Mouse (Mus musculus) erythroid progenitor cell, adult 5-6 weeks (primary cell): ENCODE results near the gene Olfr1450. TPM values are rescaled to one million over a fixed set of nuclear protein-coding genes. Genes with fewer than 3 reads are reported as not detected.
"Not testable (repeated sequence)": the region's sequence is repeated elsewhere in the genome, so short reads cannot be mapped to it uniquely, and the experiment has no call there.

ENCODE experiments used
- ATAC-seq: replicated peaks from 2 replicates; pipeline ENCODE4 v1.8.0; 2016; ENCODE audit warnings: moderate number of reproducible peaks, mild to moderate bottlenecking, moderate TSS enrichment, inconsistent platforms; ENCODE audit not compliant: poor library complexity, low FRiP score, severe bottlenecking
- total RNA-seq, 2 experiments: library from RNA; stranded (forward) in 1 of 2; stranded (reverse) in 1 of 2; fragments of 150-400 nt in 1 of 2; fragments of 186-747, 209-891 nt in 1 of 2; gene quantifications; 2 replicates each; pipeline versions ENCODE4 v1.2.3 to v1.2.4; 2015 to 2017; ENCODE audit warnings: low replicate concordance in 2 of 2

Gene Olfr1450
- total RNA-seq (2015; ENCODE audit: low replicate concordance) (not detected in 2 replicates), total RNA-seq (2017; ENCODE audit: low replicate concordance) (not detected in 2 replicates)

GRCm38 (mm10) chr19:12949958-12950357 is at the start of gene Olfr1450:
Gene Olfr1450, plus strand, starts transcription at chr19:12950258.
- no peak for ATAC-seq

GRCm38 (mm10) chr19:12903643-12904042 is 46.4 kb upstream of the Olfr1450 start, which contains the start of gene Olfr1447:
Gene Olfr1447, minus strand, starts transcription at chr19:12903743.
- no peak for ATAC-seq

DNA sequence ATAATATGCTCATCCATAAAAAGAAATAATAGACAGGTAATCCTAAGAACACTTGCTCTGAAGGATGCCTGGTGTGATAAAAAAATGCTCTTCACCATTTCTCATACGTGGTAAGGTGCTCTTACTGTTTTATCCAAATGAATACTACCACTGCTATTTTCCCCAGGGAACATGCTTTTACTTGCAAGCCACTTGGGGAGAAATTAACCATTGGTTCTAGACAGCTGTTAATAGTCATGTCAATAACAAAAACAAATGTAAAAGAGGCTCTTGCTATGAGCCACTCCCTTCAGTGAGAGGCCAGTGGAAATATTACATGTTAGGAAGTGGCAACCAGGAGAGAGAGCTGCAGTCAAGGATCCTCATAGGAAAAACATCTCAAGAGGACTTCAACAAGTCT is 25.7 kb upstream of the Olfr1450 start, which contains the start of gene Olfr1448:
TSS of gene Olfr1448 (minus strand) at position 101 of the 400 bp plus-strand sequence.
- no peak for ATAC-seq

DNA sequence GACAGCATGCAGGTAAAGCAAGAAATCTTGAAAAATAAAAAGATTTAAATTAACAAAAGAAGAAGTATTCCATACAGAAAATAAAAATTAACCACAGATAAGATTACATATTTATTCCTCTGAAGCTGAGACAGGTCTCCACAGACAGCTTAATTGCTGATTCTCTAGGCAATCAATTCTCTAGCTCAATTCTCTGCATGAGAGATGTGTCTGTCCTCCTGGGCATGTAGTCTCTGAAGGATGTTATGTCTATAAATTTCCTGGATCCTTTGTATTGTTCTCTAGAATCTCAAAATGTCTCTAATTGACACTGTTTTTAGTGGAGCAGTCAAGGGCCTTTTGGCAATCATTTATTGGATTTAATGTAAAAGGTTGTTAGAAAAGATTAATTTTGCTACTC is 19.5 kb upstream of the Olfr1450 start, which contains the start of gene Olfr1449:
TSS of gene Olfr1449 (plus strand) at position 301 of the 400 bp plus-strand sequence.
- ATAC-seq: no peak

DNA sequence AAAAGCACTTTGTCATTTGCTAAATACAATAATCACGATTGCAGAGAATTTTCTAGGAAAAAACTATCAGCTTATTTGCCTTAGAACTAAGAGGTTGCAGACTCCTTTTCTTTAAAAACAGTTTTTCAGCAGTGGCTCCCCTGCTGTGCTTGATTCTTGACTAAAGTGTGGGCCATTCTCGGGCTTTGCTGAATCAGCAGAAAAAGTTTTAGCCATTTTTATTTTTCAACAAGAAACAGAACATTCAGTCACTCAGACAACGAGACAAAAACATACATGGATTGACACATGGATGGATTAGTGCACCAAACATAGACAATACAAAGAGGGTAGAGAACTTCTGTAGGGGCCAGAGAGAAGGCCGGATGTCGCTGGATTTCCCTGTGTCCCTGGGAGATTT is 20.0 kb downstream of the Olfr1450 start:
- ATAC-seq: not testable (repeated sequence)

DNA sequence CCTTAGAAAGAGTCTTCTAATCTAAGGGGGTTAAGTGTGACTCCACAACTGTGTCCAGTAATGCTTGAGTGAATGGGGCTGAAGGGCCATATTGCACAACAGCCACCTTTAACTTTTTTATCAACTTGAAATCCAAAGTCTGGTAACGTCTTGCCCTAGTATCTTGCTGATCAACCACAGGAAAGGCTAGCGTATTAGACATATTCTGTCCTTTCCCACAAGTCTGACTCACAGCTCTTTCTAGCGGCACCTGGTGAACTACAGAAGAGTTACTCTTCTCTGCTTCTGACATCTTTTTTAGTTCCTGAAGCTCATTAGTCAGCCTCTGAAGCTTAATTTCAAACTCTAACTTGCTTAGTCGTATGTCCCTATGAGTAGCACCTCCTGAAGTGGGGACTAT is 42.3 kb downstream of the Olfr1450 start:
- not testable (repeated sequence) for ATAC-seq

DNA sequence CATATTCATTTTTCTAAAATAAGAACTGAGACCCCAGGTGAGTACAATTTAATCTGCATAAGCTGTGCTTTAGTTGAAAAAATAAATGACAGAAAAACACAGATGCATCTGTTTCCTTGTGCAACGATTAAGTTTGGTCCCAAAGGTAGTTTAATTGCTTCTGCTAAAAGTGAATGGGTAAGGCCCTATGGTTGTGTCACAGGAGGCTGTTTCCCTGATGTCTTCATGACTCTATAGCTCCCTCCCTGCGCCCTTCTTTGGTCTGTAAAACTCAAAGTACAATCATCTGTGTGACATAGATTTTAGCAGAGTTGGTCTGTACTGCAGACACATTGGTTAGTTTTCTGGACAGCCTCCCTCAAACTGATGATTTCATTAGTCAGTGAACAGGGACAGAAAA is 44.7 kb downstream of the Olfr1450 start, which contains the start of gene Olfr1451:
TSS of gene Olfr1451 (plus strand) at position 301 of the 400 bp plus-strand sequence.
- ATAC-seq: no peak

Other genes starting within 250 kb of the Olfr1450 start
- 6.7 and 20.2 TPM in 2 replicates for gene Cntf, start 184.6 kb upstream of the Olfr1450 start, total RNA-seq (2015; ENCODE audit: low replicate concordance)
- 3.6 and 5.0 TPM in 2 replicates for gene Cntf, start 184.6 kb upstream of the Olfr1450 start, total RNA-seq (2017; ENCODE audit: low replicate concordance)
- gene Zfp91, start 154.1 kb upstream of the Olfr1450 start, total RNA-seq (2015; ENCODE audit: low replicate concordance): 101 and 140 TPM in 2 replicates
- 140 and 154 TPM in 2 replicates for gene Zfp91, start 154.1 kb upstream of the Olfr1450 start, total RNA-seq (2017; ENCODE audit: low replicate concordance)
- gene Lpxn, start 154.1 kb upstream of the Olfr1450 start, total RNA-seq (2015; ENCODE audit: low replicate concordance): 0.84 and 2.9 TPM in 2 replicates
- gene Lpxn, start 154.1 kb upstream of the Olfr1450 start, total RNA-seq (2017; ENCODE audit: low replicate concordance): 1.3 and 3.2 TPM in 2 replicates
- gene Gm5244, start 103.6 kb upstream of the Olfr1450 start, total RNA-seq (2015; ENCODE audit: low replicate concordance): not detected in 2 replicates
- gene Gm5244, start 103.6 kb upstream of the Olfr1450 start, total RNA-seq (2017; ENCODE audit: low replicate concordance): not detected in 2 replicates
- gene Olfr1444, start 93.0 kb upstream of the Olfr1450 start, total RNA-seq (2015; ENCODE audit: low replicate concordance): not detected in 2 replicates
- not detected in 2 replicates for gene Olfr1444, start 93.0 kb upstream of the Olfr1450 start, total RNA-seq (2017; ENCODE audit: low replicate concordance)
- not detected in 2 replicates for gene Olfr1445, start 66.4 kb upstream of the Olfr1450 start, total RNA-seq (2015; ENCODE audit: low replicate concordance)
- not detected in 2 replicates for gene Olfr1445, start 66.4 kb upstream of the Olfr1450 start, total RNA-seq (2017; ENCODE audit: low replicate concordance)
- not detected in 2 replicates for gene Olfr1446, start 56.7 kb upstream of the Olfr1450 start, total RNA-seq (2015; ENCODE audit: low replicate concordance)
- gene Olfr1446, start 56.7 kb upstream of the Olfr1450 start, total RNA-seq (2017; ENCODE audit: low replicate concordance): not detected in 2 replicates
- gene Olfr1447, start 46.5 kb upstream of the Olfr1450 start, total RNA-seq (2015; ENCODE audit: low replicate concordance): not detected in 2 replicates
- not detected in 2 replicates for gene Olfr1447, start 46.5 kb upstream of the Olfr1450 start, total RNA-seq (2017; ENCODE audit: low replicate concordance)
- not detected in 2 replicates for gene Olfr1448, start 25.8 kb upstream of the Olfr1450 start, total RNA-seq (2015; ENCODE audit: low replicate concordance)
- not detected in 2 replicates for gene Olfr1448, start 25.8 kb upstream of the Olfr1450 start, total RNA-seq (2017; ENCODE audit: low replicate concordance)
- gene Olfr1449, start 19.4 kb upstream of the Olfr1450 start, total RNA-seq (2015; ENCODE audit: low replicate concordance): not detected in 2 replicates
- gene Olfr1449, start 19.4 kb upstream of the Olfr1450 start, total RNA-seq (2017; ENCODE audit: low replicate concordance): not detected in 2 replicates
- gene Olfr1451, start 44.8 kb downstream of the Olfr1450 start, total RNA-seq (2015; ENCODE audit: low replicate concordance): not detected in 2 replicates
- gene Olfr1451, start 44.8 kb downstream of the Olfr1450 start, total RNA-seq (2017; ENCODE audit: low replicate concordance): not detected in 2 replicates
- gene Olfr1453, start 78.1 kb downstream of the Olfr1450 start, total RNA-seq (2015; ENCODE audit: low replicate concordance): not detected in 2 replicates
- not detected in 2 replicates for gene Olfr1453, start 78.1 kb downstream of the Olfr1450 start, total RNA-seq (2017; ENCODE audit: low replicate concordance)
- not detected in 2 replicates for gene Olfr1454, start 110.4 kb downstream of the Olfr1450 start, total RNA-seq (2015; ENCODE audit: low replicate concordance)
- gene Olfr1454, start 110.4 kb downstream of the Olfr1450 start, total RNA-seq (2017; ENCODE audit: low replicate concordance): not detected in 2 replicates
- gene Olfr1457, start 147.6 kb downstream of the Olfr1450 start, total RNA-seq (2015; ENCODE audit: low replicate concordance): not detected in 2 replicates
- gene Olfr1457, start 147.6 kb downstream of the Olfr1450 start, total RNA-seq (2017; ENCODE audit: low replicate concordance): not detected in 2 replicates
- gene Olfr1458, start 156.5 kb downstream of the Olfr1450 start, total RNA-seq (2015; ENCODE audit: low replicate concordance): not detected in 2 replicates
- not detected in 2 replicates for gene Olfr1458, start 156.5 kb downstream of the Olfr1450 start, total RNA-seq (2017; ENCODE audit: low replicate concordance)
- not detected in 2 replicates for gene Olfr1459, start 199.3 kb downstream of the Olfr1450 start, total RNA-seq (2015; ENCODE audit: low replicate concordance)
- not detected in 2 replicates for gene Olfr1459, start 199.3 kb downstream of the Olfr1450 start, total RNA-seq (2017; ENCODE audit: low replicate concordance)
- not detected in 2 replicates for gene Olfr1461, start 212.7 kb downstream of the Olfr1450 start, total RNA-seq (2015; ENCODE audit: low replicate concordance)
- not detected in 2 replicates for gene Olfr1461, start 212.7 kb downstream of the Olfr1450 start, total RNA-seq (2017; ENCODE audit: low replicate concordance)
- gene Olfr1462, start 235.5 kb downstream of the Olfr1450 start, total RNA-seq (2015; ENCODE audit: low replicate concordance): not detected in 2 replicates
- not detected in 2 replicates for gene Olfr1462, start 235.5 kb downstream of the Olfr1450 start, total RNA-seq (2017; ENCODE audit: low replicate concordance)